Mouse (Mus musculus) bone marrow, adult 2 months (tissue): ENCODE measurements around the gene Tas2r143. TPM values are rescaled to one million over a fixed set of nuclear protein-coding genes. Genes with fewer than 3 reads are reported as not detected.
A peak's percentile ranks its signal among the peaks of the same experiment; 100 is the strongest.

Source experiments
- H3K27ac ChIP-seq: fragments of 200-500 bp; 2 replicates; pipeline ENCODE4 v1.5.1; 2012; ENCODE audit warnings: low read depth, mild to moderate bottlenecking, control low read depth, inconsistent platforms, low read length; ENCODE audit not compliant: control insufficient read depth, poor library complexity, insufficient read depth
- H3K4me1 ChIP-seq: fragments of 200-500 bp; 2 replicates; pipeline ENCODE4 v1.6.1; 2011; ENCODE audit warnings: low read length; ENCODE audit not compliant: control insufficient read depth, insufficient read depth
- H3K4me3 ChIP-seq: fragments of 200-500 bp; replicated peaks from 2 replicates; pipeline ENCODE3; 2011; ENCODE audit warnings: mild to moderate bottlenecking, low read depth, low read length, control low read depth; ENCODE audit not compliant: control insufficient read depth
- CTCF ChIP-seq: fragments of 200-500 bp; IDR thresholded peaks from 2 replicates; pipeline ENCODE4 v1.5.1; 2011; ENCODE audit warnings: low read length, control low read depth; ENCODE audit not compliant: control insufficient read depth, insufficient read depth
- POLR2A ChIP-seq: fragments of 200-500 bp; IDR thresholded peaks from 2 replicates; pipeline ENCODE4 v1.6.1; 2011; ENCODE audit warnings: low read depth, mild to moderate bottlenecking, control low read depth, low read length, borderline replicate concordance; ENCODE audit not compliant: control insufficient read depth
- WGBS: fragments of 180-500 bp; shearing (Covaris S2); methylation state at CpG from one replicate; pipeline ENCODE4 v1.1.7; 2018; 5-methylcytosine and 5-hydroxymethylcytosine counted together
- polyA plus RNA-seq: library from polyadenylated mRNA; stranded (reverse); fragments of >200 nt; gene quantifications from 2 replicates; pipeline ENCODE4 v1.2.4, GENCODE M21; 2011; ENCODE audit warnings: low replicate concordance; ENCODE audit not compliant: missing spikeins, insufficient read depth, insufficient read length

Gene Tas2r143
- polyA plus RNA-seq: not detected in 2 replicates

GRCm38 (mm10) chr6:42399938-42400337 lies at the start of gene Tas2r143:
Gene Tas2r143 (plus strand): TSS chr6:42400238.
- H3K4me1 ChIP-seq: peaks cover 5% of the 10 kb centered on the region
- H3K4me3 ChIP-seq: no peak within 1 kb of the TSS
- H3K27ac ChIP-seq: no peak within 1 kb of the TSS
- 84% methylated on average over 1 of the region's 1 CpGs for WGBS
- TF ChIP-seq CTCF (no peak), POLR2A (no peak)

DNA sequence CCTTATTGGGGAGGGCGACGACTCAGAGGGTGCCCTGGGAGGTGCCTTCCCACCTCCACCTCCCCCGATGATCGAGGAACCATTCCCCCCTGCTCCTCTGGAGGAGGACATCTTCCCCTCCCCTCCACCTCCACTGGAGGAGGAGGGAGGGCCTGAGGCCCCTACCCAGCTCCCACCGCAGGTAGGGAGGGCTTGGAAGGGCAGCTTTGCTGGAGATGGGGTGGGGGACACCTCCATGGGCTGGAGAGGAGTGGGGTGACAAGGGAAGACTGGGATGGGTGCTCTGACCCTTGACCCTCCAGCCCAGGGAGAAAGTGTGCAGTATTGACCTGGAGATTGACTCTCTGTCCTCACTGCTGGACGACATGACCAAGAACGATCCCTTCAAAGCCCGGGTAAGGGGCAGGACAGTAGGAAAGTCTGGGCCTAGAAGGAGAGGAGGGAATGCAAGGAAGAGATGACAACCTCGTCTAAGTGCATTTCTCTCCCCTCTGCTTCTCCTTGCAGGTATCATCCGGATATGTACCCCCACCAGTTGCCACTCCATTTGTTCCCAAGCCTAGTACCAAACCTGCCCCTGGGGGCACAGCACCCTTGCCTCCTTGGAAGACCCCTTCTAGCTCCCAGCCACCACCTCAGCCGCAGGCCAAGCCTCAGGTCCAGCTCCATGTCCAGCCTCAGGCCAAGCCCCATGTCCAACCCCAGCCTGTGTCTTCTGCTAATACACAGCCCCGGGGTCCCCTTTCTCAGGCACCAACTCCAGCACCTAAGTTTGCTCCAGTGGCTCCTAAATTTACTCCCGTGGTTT lies 48.9 kb upstream of the Tas2r143 start:
- peak overlapping the region; percentile 93 for H3K27ac ChIP-seq
- 19% methylated on average over 13 of the region's 13 CpGs for WGBS
- peak overlapping the region; percentile 88 for H3K4me3 ChIP-seq
- 0 out of 2 replicates have a peak, but pooled peaks have one; percentile 18 for TF ChIP-seq POLR2A
- no peak for TF ChIP-seq CTCF
- H3K4me1 ChIP-seq: peaks cover 1% of the 10 kb centered on the region; the same call in 1 of the 2 replicates

- H3K27ac ChIP-seq: peak overlapping the region; percentile 93
- H3K4me1 ChIP-seq: peaks cover 1% of the 10 kb centered on the region; the same call in 1 of the 2 replicates
- peak overlapping the region; percentile 88 for H3K4me3 ChIP-seq
- WGBS: 23% methylated on average over 7 of the region's 7 CpGs
- TF ChIP-seq POLR2A: no peak
- no peak for TF ChIP-seq CTCF
Measured at GRCm38 (mm10) chr6:42351776-42352485, 48.1 kb upstream of the Tas2r143 start.

DNA sequence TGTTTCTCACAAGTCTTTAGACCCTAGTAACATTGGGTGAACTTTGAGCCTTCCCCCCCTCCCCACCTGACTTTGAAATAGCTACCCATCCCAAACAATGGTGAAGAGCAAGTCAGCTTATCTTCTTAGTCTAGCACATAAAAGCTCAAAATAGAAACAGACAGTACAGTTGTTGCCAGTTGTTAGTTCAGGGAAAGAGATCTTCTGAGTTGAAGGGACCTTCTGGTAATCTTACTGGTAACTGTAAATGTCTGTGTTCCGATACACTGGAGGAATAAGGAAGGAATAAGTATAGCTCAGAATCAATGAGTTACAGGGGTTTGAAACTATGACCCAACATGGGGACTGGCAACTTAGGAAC lies 47.6 kb upstream of the Tas2r143 start:
- peaks cover 1% of the 10 kb centered on the region; the same call in 1 of the 2 replicates for H3K4me1 ChIP-seq
- H3K27ac ChIP-seq: peak overlapping the region; percentile 93
- H3K4me3 ChIP-seq: peak overlapping the region; percentile 88
- TF ChIP-seq CTCF (no peak), POLR2A (no peak)
- 37% methylated on average over 1 of the region's 1 CpGs for WGBS

- H3K4me3 ChIP-seq: peak overlapping the region; percentile 42
- TF ChIP-seq CTCF: no peak
- 6% methylated on average over 8 of the region's 8 CpGs for WGBS
- peak overlapping the region; percentile 57 for H3K27ac ChIP-seq
- peaks cover 1% of the 10 kb centered on the region; the same call in 1 of the 2 replicates for H3K4me1 ChIP-seq
Measured at GRCm38 (mm10) chr6:42353180-42353579, 46.9 kb upstream of the Tas2r143 start.

GRCm38 (mm10) chr6:42354076-42355019 lies 45.7 kb upstream of the Tas2r143 start:
- Histone ChIP-seq H3K4me1 (peaks cover 1% of the 10 kb centered on the region; the same call in 1 of the 2 replicates), H3K4me3 (peak overlapping the region; percentile 55), H3K27ac (peak overlapping the region; percentile 27)
- 11% methylated on average over 11 of the region's 11 CpGs for WGBS
- TF ChIP-seq POLR2A (no peak), CTCF (no peak)

GRCm38 (mm10) chr6:42355366-42355765 lies 44.7 kb upstream of the Tas2r143 start:
- 75% methylated on average over 6 of the region's 6 CpGs for WGBS
- peaks cover 1% of the 10 kb centered on the region; the same call in 1 of the 2 replicates for H3K4me1 ChIP-seq
- TF ChIP-seq POLR2A (no peak), CTCF (no peak)
- H3K27ac ChIP-seq: no peak overlapping the region
- no peak overlapping the region for H3K4me3 ChIP-seq
